Mouse (Mus musculus) kidney, postnatal 4 days (tissue): ENCODE data around the gene Gm20388.
"Not testable (repeated sequence)": the region's sequence is repeated elsewhere in the genome, so short reads cannot be mapped to it uniquely, and the experiment has no call there.

Experiments
- DNase-seq, 2 experiments: peaks; one replicate each; pipeline ENCODE4 v3.0.0; 2021; ENCODE audit warnings: mixed read lengths in 2 of 2

The Gm20388 gene

GRCm38 (mm10) chr8:123042158-123042973, 3131.7 kb downstream of the Gm20388 start, which contains the start of gene Ankrd11:
TSS of gene Ankrd11 (minus strand) at chr8:123042277.
- peak; percentile 99 to 100 for DNase-seq

DNA sequence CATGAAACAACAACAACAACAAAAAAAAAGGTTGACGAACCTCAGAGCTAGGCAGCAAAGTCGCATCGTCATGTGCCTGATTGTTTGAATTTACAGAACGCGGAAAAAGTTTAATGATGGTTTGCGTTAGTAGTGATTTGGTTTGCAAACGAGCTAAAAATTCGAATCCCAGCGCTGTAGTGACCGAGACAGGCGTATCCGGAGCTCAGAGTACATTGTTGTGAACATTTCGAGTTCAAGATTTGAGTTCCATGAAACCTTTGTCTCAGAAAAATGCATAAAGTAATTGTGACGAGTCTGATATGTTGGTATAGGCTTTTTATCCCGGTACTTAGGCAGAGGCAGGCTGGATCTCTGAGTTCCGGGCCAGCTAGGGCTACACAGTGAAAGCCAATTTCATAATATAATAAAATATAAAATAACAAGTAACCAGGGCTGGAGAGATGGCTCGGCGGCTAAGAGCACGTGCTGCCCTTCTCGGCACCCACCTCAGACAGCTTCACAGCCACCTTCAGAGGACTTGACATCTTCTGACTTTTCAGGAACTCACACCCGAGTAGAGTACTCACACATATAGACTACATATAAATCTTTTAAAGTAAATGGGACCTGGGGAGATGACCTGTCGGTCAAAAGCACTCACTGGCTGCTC, 3132.5 kb downstream of the Gm20388 start:
- no peak for DNase-seq

DNA sequence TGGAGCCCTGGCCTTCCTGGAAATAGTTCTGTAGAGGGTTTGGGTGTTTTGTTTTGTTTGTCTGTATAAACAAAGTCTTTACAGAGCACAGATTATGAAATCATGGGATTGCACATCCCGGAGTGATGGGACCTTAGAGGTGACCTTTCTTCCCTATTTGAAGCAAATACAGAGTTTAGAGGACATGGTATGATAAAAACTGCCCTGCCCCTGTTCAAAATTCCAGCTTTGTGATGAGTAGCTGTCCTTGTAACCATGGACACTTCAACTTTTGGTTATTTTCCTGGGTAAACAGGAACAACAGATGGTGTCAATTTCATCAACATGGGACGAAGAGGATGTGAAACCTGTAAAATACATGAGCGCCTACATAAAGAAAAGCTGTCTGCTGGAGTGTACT, 3133.3 kb downstream of the Gm20388 start:
- no peak for DNase-seq

- DNase-seq, result not testable (repeated sequence)
Observed at GRCm38 (mm10) chr8:123044743-123045425, 3134.2 kb downstream of the Gm20388 start.

DNA sequence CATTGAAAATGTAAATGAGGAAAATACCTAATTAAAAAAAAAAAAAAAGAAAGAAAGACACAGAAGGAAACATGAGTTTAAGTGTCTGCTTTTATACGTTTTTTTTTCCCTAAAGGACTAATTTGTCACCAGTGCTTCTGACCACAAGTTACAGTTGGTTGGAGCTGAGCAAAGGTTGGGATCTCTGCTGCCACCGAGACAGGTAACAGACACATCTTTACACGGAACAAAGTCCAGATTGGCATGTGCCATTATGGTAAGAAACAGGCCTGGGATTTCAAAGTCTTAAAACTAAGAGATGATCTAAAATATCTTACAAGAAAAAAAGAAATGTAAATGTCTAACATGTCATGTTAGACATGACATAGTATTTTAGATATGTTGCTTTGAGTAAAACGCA, 3136.1 kb downstream of the Gm20388 start:
- no peak for DNase-seq

GRCm38 (mm10) chr8:123047827-123048226, 3137.2 kb downstream of the Gm20388 start:
- DNase-seq, result peak; percentile 50 to 68

DNA sequence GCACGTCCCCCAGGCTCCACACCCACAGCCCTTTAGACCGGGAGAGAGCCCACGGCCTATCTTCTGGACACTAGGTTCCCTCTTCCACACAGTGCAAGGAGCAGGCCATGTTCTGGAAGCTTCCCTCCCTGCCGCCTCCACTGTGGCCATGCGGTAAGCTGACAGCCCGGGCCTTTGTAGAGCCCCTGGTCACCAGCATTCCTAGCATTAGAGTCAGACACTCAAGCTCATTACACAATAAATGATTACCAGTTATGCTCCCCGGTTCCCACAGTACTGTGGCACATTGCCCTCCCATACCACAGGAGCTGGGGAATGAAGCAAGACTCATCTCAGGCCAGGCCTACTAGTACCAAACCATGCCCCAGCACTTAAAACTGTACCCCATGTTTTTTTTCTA, 3137.8 kb downstream of the Gm20388 start:
- peak in 1 of 2 experiments; percentile 28 for DNase-seq

- DNase-seq, result peak; percentile 28 to 53
Observed at GRCm38 (mm10) chr8:123051458-123051857, 3140.8 kb downstream of the Gm20388 start.

DNA sequence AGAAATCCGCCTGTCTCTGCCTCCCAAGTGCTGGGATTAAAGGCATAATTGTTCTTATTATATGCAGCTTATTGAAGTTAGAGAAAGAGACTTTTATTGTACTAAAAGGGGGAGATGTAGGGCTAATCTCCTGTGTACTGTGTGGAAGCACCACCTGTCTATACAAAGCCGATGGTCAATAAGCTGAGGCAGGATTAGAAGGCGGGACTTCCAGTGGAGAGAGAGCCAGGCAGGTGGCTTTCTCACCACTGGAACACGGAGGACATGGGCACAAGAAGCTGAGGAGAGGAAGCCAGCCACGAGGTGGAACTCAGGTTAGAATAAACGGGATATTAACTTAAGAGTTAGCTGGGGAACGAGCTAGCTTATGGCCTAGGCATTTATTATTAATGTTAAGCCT, 3152.1 kb downstream of the Gm20388 start, which contains the start of gene Spg7:
Spg7 (plus strand) TSS at position 222 of the 400 bp plus-strand sequence.
- DNase-seq, result no peak

DNA sequence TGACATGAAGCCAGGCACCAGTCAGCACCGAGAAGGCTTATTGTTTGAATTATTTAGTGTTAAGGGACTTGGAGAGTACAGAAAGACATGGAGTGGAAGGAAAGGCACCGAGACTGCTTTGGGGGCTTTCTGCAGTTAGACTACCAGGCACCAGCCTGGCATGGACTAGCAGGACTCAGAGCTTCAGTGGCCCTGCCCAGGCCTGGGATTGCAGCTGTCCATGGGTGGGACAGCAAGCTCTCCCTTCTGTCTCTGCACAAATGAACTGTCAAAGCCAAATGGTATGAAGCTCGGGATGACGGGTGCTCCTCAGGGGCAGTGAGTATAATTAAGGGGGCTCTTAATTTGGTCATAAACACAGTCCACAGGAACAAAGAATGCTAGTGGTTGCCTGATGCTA, 3153.4 kb downstream of the Gm20388 start:
- DNase-seq, result no peak

DNA sequence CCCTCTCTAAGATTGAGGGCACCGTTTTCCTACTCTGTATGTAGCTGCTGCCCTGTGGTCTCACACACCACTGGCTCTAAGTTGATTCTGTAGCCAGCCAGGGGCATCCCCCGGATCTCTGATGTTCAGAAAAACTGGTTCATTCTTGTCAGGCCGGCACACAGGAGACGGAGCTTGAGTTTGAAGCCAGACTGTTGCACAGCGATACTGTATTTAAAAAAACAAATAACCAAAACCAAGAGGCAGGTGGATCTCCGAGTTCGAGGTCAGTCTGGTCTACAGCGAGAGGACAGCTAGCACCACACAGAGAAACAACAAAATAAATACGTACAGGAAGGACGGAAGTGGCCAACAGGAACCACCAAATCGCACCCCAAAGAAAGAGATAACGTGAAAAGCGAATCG, 3154.2 kb downstream of the Gm20388 start:
- peak in 1 of 2 experiments; percentile 32 for DNase-seq

- peak; percentile 96 to 98 for DNase-seq
Observed at GRCm38 (mm10) chr8:123065214-123066100, 3154.8 kb downstream of the Gm20388 start.

- DNase-seq, result no peak
Observed at GRCm38 (mm10) chr8:123066101-123066683, 3155.6 kb downstream of the Gm20388 start.

- DNase-seq, result peak; percentile 17 to 38
Observed at GRCm38 (mm10) chr8:123071176-123071575, 3160.5 kb downstream of the Gm20388 start.

GRCm38 (mm10) chr8:123077213-123077612, 3166.6 kb downstream of the Gm20388 start:
- no peak for DNase-seq

GRCm38 (mm10) chr8:123082993-123083392, 3172.4 kb downstream of the Gm20388 start:
- no peak for DNase-seq

DNA sequence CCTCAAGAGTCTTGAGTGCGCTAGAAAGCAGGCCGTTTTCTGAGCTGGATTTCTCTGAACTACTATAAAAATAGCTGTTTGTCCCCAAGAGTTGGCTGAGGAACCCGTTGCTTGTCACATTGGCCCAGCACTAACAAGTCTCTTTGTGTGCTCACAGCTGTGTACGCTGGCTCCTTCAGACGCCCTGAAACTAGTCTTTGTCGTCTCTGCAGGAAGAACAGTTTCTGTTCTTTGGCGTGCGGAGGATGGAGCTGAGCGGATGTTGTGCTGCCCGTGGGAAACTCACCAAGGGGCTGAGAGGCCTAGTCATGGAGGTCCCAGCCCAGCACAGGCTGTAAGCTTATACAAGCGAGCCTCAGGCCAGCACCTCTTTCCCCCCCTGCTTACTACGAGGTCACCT, 3173.0 kb downstream of the Gm20388 start:
- DNase-seq, result no peak

DNA sequence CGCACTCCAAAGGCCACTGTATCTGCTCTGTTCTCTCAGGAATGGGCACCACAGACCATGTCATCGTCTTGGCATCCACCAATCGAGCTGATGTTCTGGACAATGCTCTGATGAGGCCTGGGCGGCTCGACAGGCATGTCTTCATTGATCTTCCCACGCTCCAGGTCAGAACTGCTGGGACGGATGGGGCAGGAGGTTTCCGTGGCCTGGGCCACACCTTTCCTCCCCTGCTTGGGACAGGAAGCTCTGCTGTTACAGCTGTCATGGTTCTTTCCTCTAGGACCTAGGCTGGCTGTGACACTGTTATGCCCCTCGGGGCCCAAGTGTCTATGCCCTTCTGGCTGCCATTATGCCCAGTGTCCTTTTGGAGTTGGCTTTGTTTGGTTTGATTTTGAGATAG, 3176.6 kb downstream of the Gm20388 start:
- peak in 1 of 2 experiments; percentile 10 for DNase-seq

DNA sequence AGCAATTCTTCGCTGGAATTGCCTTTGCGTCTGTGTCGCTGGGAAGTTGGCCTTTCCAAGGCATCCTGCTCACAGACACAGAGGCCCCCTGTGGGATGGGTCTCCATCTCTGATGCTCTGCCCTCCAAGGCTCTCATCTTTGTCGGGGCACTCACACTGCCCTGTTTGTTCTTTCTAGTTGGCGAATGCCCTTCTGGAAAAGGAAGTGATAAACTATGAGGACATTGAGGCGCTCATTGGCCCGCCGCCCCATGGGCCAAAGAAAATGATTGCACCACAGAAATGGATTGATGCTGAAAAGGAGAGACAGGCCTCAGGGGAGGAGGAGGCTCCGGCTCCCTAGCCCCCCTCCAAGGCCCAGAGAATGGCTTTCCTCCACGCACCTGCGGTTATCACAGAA, 3186.6 kb downstream of the Gm20388 start:
- DNase-seq, result no peak

GRCm38 (mm10) chr8:123097786-123098584, 3187.3 kb downstream of the Gm20388 start:
- peak in 1 of 2 experiments; percentile 66 for DNase-seq

DNA sequence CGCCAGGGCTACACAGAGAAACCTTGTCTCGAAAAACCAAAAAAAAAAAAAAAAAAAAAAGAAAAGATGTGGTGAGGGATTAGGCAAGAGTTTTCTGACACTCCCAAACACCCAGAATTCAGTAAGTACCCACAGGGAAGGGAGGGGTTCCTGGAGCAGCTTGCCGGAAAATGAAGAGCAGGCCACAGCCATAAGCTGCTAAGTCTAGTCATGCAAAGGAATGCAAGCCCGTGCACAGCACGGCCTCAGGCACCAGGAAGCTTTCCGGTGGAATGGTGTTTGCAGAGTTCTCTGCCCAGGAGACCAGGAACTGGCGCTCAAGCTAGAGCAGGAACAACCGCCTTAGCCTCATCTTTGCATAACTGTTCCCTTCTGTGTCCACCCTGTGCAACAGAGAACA, 3189.6 kb downstream of the Gm20388 start:
- DNase-seq, result no peak
